Mouse (Mus musculus) cerebellum, adult 11-12 months (tissue): ENCODE results near the gene Leo1.
"Not testable (repeated sequence)": the region's sequence is repeated elsewhere in the genome, so short reads cannot be mapped to it uniquely, and the experiment has no call there.

Source experiments
- DNase-seq: peaks from one replicate; pipeline ENCODE4 v3.0.0; 2022

The Leo1 gene

DNA sequence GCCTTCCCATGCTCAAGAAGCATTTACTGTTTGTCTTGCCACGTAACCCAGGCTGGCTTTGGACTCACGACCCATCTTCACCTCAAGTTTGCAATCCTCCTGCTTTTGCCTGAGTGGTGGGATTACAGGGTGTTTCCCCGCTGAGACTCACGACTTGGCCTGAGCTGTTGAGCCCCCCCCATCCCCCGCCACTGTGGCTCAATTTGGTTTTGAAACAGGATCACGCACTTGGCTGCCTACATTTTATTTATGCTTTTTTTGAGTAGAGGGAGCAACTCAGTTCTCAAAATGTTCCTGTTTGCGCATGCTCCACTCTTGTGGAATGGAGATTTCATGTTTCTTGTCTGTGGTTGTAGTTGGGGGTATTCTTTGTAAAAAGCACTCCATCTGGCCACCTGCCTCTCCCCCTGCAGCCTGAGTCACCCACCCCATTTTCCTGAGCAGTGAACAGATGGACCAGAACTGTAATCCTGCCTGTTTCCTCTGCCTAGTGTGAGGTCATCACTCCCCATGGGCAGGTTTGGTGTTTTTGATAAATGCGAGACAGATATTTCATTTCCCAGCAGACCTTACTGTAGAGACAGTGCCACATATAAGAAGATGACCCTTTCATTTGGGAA lies 37.9 kb downstream of the Leo1 start:
- DNase-seq, result peak; percentile 87

DNA sequence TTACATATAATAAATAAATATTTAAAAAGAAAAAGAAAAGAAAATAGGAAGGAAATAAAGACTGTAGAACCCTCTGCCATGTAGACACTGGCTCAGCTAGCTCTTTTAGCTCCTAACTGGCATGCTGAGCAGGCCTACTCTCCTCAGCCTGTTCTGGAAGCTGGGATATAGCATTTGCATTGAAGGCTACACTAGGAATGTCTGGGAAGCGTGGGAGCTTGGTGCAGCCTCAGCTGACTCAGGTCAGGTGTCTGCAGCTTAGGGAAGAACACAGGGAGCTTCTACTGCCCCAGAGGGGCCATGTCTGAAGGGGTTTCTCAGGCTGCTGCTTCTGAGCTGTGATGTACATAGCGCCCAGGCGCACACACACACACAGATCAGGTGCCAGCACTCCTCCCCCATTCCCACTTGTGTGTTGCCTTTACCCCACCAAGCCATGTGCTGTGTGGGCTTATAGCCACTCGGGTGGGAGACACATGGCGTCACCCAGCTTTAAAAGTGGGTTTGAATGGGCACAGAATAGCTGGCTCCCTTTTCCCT lies 39.3 kb downstream of the Leo1 start:
- DNase-seq, result no peak

DNA sequence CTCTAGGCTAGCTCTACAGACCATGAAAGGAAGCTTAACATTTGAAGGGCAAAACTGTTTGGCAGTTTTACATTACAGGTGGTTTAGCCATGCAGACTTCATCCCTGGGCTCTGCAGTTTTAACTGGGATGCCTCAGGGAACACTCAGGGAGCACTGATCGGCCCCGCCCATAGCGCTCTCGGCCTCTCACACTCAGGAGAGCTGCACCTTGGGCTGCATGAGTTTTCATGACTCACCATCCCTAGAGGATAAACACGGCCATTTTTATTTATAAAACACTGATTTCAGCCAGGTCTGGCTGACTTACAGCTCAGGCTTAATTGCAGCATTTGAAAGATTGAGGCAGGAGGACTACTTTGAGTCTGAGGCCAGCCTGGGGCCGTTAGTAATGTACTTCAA lies 43.9 kb downstream of the Leo1 start:
- no peak for DNase-seq

DNA sequence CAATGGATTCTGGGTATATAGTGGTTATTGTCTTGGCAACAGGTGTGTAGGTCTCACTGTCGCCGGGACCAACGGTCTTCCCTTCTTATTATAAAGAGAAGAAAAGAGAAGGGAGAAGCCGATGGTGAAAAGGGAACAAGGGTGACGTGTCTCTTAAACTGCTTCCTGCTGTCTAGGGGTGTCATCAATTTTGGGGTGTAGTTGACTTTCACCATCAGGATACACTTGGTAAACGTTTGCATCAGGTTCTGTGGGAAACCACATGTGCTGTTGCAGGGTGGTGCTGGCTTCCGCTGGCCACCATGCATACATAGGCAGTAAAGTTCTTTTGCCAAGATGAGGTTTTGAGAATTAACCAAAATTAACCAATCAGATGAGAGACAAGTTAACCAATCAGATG lies 46.9 kb downstream of the Leo1 start:
- not testable (repeated sequence) for DNase-seq

DNA sequence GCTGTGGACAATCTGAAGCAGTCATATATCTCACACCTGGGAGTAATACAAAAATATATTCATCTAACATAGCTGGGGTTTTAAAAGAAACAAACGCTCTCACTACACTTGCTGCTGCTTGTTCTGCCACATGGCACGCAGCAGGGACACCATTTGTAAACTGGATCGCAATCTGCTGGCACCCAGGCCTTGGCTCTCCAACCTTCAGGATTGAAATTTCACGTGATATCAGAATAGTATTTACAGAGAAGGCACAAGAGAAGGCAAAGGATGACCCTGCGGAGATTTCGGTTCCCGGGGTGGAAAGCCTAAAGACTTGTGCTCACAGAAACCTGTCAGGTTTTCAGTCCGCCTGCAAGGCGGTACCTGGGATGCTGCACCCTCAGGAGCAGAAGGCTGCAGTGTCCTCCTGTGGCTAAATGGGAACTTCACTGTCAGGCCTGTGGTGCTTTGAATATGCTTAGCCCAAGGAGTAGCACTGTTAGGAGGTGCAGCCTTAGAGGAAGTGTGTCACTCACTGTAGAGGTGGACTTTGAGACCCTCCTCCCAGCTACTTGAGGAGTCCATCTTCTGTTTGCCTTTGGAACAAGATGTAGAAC lies 53.2 kb downstream of the Leo1 start:
- peak; percentile 79 for DNase-seq

DNA sequence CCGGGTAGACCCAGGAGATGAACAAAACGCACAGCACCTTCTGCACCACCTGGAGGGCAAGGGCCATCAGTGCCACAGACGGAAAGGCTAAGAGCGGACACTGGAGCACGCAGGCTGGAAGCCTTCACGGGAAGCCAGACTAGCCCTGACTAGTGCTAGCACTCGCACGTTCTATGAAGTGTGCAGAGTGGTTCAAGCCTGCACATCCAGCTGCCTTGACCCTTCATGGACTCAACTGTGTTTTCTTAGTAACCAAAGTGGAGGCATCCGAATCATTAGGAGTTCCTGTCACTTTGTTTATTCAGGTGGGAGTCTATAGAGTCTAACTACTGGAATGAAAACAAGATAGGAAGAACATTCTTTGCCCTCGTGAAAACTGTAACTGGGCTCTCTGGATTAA lies 54.6 kb downstream of the Leo1 start:
- DNase-seq, result no peak

DNA sequence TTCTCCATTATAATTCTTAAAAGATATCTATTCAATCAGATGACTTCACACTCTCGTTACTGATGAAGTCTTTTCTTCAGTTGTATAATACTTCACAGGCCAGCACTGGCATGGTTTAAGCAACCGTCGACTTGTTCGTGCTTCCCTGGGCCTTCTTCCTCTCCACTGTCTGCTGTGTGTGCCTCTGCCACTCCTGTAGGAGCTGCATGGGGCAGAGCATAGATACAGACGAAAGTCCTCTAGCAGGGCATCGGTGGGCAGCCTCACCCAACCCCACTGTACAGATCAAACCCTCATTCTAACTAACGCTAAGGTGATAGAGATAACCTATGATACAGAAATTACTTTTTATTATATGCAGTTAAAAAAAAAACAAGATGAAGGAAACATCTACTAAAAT lies 57.2 kb downstream of the Leo1 start:
- DNase-seq, result no peak

DNA sequence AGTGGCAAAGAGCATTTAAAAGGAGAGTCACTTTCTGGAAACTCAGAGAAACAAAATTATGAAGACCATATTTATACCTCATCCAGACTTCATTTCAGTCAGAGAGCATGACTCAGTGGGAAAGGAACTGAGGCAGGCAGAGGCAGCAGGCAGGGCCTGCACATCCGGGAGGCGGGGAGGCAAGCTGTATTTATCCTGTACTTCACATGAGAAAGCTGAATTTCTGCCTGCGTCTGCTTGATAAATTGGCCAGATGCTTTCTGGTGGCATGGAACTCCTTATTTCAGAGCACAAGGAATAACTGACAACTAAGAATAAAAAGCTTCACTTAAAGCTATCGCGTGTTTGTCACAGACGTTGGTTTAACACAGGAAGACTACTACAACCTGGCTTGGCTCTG lies 63.0 kb downstream of the Leo1 start:
- DNase-seq, result no peak

DNA sequence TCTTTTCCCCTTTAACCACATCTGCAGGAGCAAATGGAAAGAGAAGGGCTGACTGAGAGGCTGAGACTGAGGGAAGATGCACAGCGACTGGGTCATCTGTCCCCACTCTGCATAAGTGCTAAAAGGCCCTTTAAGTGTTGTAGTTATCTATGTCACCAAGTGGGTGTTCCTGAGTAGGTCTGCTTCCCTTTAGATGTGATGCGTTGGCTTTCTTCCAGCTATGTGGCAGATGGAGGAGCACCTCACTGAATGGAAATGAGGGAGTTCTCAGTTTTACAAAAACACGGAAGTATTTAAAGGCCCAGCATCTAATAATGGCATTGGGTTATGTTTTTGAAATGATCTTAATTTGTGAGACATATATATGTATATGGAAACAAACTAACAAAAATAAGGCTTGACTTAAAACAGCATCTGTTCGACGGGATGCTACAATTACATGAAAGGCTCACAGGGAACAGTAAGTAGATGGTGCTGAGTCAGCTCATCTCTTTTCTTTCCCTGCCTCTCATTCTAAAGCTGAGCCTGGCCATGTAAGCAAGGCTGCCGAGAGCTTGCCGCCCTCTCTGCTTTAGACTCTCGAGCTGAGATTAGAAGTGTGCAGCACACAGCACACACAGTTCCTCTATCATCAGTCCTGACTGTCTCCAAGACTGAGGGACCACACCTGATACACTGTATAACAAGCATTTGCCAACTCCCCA lies 70.1 kb downstream of the Leo1 start:
- no peak for DNase-seq

DNA sequence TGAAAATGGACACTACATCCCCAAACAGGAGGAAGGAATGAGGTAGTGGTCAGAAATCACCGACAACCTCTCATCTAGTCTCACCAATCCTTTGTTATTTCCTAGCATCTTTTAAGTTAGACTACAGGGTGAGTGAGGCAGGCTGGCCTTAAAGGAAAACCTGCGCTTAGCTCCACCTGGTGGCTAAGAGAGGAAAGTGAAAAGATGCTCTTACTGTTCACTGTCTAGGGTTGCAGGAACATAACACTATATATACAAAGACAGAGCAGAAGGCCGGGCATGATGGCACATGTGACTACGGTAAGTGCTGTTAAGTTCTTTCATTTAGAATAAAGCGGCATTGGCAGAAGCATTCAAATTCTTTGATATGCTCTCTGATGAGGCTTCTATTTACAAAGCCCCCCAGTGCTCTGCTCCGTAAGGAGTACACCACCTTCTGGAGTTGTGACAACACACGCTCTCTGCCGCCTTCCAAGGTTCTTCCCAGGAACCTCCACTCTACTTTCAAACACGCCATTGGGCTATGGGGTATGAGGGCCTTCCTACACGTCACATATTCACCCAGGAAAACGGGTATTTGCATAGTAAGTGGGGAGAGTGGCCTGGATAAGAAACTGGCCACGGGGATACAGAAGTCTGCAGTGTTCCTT lies 74.3 kb downstream of the Leo1 start:
- DNase-seq, result peak; percentile 43
